Mouse (Mus musculus) heart, postnatal 0 days (tissue): ENCODE data around the gene Tenm2.

Experiments used
- CTCF ChIP-seq: IDR thresholded peaks from 2 replicates; pipeline ENCODE4 v1.5.1; 2016; ENCODE audit warnings: antibody characterized with exemption, control low read depth, low read depth
- EP300 ChIP-seq: IDR thresholded peaks from 2 replicates; pipeline ENCODE4 v1.6.1; 2016; ENCODE audit warnings: antibody characterized with exemption, low read depth

GRCm38 (mm10) chr11:36000585-36001281, 1235.0 kb downstream of the Tenm2 start:
- TF ChIP-seq CTCF, result no peak
- TF ChIP-seq EP300, result no peak
